Mouse (Mus musculus): ENCODE measurements around the gene Hmg20b. TPM values are rescaled to one million over a fixed set of nuclear protein-coding genes. Genes with fewer than 3 reads are reported as not detected.

Hmg20b gene
- total and polyA plus RNA-seq, 3 experiments, result 7.9 to 39.6 (median 18.7) TPM

DNA sequence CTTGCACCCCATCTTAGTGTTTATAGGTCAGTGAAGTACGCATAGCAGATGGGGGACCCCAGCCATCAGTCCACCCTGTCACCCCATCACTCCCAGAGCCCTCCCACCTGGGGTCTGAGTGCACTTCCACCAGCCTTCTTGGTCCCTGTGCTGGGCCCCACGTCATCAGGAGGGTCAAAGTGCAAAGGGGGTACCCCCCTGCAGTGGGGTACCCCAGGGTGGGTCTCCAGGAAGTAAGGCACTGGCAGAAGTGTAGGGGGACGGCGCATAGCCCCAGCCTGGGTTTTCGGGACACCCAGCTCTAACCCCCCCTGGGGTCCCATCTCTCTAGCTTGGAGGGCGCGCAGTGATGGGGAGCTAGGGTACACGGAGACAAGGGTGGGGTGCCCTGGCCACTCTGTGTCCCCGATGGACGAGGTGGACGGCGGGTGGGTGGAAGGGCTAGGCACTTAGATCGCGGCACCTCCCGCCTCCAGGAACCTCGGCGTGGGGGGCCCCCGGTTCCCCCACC, 49.6 kb upstream of the Hmg20b start:
- no peak overlapping the region for H3K4me3 ChIP-seq (replicated peaks in 1 of 3; ENCODE audit: low read depth in 2 of 3, low read length in 2 of 3, poor library complexity in 1 of 3)
- H3K36me3 ChIP-seq (replicated peaks in 1 of 2; ENCODE audit: control insufficient read depth in 1 of 2, insufficient read depth in 1 of 2, low read length in 1 of 2), result peaks cover 51 to 63% of the 10 kb centered on the region in 2 experiments
- H3K4me2 ChIP-seq (ENCODE audit: insufficient read depth, low read depth, poor library complexity, severe bottlenecking), result no peak overlapping the region
- no peak overlapping the region for H3K27ac ChIP-seq (ENCODE audit: insufficient read depth, low read depth)
- no peaks in the 10 kb centered on the region for H3K79me2 ChIP-seq (replicated peaks; ENCODE audit: control insufficient read depth, extremely low read depth, insufficient read depth, poor library complexity, severe bottlenecking)
- no peaks in the 10 kb centered on the region for H3K9me3 ChIP-seq (replicated peaks; ENCODE audit: low read length)
- H3K4me1 ChIP-seq (ENCODE audit: control insufficient read depth in 1 of 2, insufficient read depth in 2 of 2), result peaks cover 0 to 6% of the 10 kb centered on the region in 2 experiments; a peak in 1 of 4 replicates
- no peak for TF ChIP-seq SIN3A (IDR thresholded peaks at IDR 0.05; ENCODE audit: low read length)
- no peaks in the 10 kb centered on the region for H3K27me3 ChIP-seq (replicated peaks)
- in situ Hi-C loops (cut with MboI; ENCODE audit: low pct_ligation_motif_present, low pct_unique_long_range_greater_than_20kb, low sequenced_read_pairs) (no loop called here), dilution Hi-C loops (cut with MboI; ENCODE audit: extremely low pct_ligation_motif_present, extremely low pct_unique_long_range_greater_than_20kb, low sequenced_read_pairs) (no loop called here)
- no peak for DNase-seq (ENCODE audit: extremely low read depth)
- H3K9ac ChIP-seq (ENCODE audit: insufficient read depth, low read depth), result no peak overlapping the region

GRCm38 (mm10) chr10:81399296-81399695, 49.0 kb upstream of the Hmg20b start:
- in situ Hi-C loops (cut with MboI; ENCODE audit: low pct_ligation_motif_present, low pct_unique_long_range_greater_than_20kb, low sequenced_read_pairs), result no loop called here
- TF ChIP-seq RCOR1 (conservative IDR thresholded peaks at IDR 0.05; ENCODE audit: low read depth, low read length) (no peak), BHLHE40 (IDR thresholded peaks at IDR 0.05; ENCODE audit: low read depth, low read length) (no peak), UBTF (IDR thresholded peaks at IDR 0.05; ENCODE audit: low read depth, low read length) (no peak), PAX5 (IDR thresholded peaks at IDR 0.05; ENCODE audit: low read length) (no peak), ZKSCAN1 (IDR thresholded peaks at IDR 0.05; ENCODE audit: borderline replicate concordance, low read depth, low read length) (no peak)
- no peak overlapping the region for H3K4me2 ChIP-seq (ENCODE audit: insufficient read depth, low read depth, poor library complexity, severe bottlenecking)
- peaks cover 46 to 61% of the 10 kb centered on the region in 2 experiments for H3K36me3 ChIP-seq (replicated peaks in 1 of 2; ENCODE audit: control insufficient read depth in 1 of 2, insufficient read depth in 1 of 2, low read length in 1 of 2)
- no peak overlapping the region for H3K9ac ChIP-seq (ENCODE audit: insufficient read depth, low read depth)
- no peak overlapping the region for H3K4me3 ChIP-seq (replicated peaks in 1 of 3; ENCODE audit: low read depth in 2 of 3, low read length in 2 of 3, poor library complexity in 1 of 3)
- H3K9me3 ChIP-seq (replicated peaks; ENCODE audit: low read length), result no peaks in the 10 kb centered on the region
- H3K4me1 ChIP-seq (ENCODE audit: control insufficient read depth in 1 of 2, insufficient read depth in 2 of 2), result peaks cover 0 to 6% of the 10 kb centered on the region in 2 experiments; a peak in 1 of 4 replicates
- H3K79me2 ChIP-seq (replicated peaks; ENCODE audit: control insufficient read depth, extremely low read depth, insufficient read depth, poor library complexity, severe bottlenecking), result no peaks in the 10 kb centered on the region
- H3K27ac ChIP-seq (ENCODE audit: insufficient read depth, low read depth), result no peak overlapping the region
- DNase-seq (ENCODE audit: extremely low read depth), result no peak
- H3K27me3 ChIP-seq (replicated peaks), result no peaks in the 10 kb centered on the region
- dilution Hi-C loops (cut with MboI; ENCODE audit: extremely low pct_ligation_motif_present, extremely low pct_unique_long_range_greater_than_20kb, low sequenced_read_pairs), result no loop called here

DNA sequence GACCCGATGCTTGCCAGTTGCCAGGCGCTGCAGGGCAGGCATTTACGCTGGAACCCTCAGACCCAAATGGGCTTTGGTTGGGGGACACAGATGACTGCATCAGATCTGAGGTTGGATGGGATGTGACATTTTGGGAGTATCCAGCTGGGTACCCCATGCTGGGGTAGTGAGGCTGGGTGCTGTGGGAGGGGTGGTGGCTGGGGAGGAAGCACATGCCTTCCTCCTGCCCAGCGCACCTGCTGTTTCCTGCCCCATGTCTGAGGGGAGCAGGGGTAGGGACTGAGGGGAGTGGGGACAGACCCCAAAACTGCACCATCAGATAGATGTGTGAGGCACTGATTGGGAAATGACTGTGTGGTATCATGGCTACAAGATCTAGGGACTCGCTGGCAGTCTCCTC, 46.5 kb upstream of the Hmg20b start:
- Histone ChIP-seq H3K27me3 (replicated peaks) (no peaks in the 10 kb centered on the region), H3K36me3 (replicated peaks in 1 of 2; ENCODE audit: control insufficient read depth in 1 of 2, insufficient read depth in 1 of 2, low read length in 1 of 2) (peaks cover 34 to 49% of the 10 kb centered on the region in 2 experiments), H3K27ac (ENCODE audit: insufficient read depth, low read depth) (no peak overlapping the region), H3K4me1 (ENCODE audit: control insufficient read depth in 1 of 2, insufficient read depth in 2 of 2) (peaks cover 0 to 1% of the 10 kb centered on the region in 2 experiments; a peak in 1 of 4 replicates), H3K4me3 (replicated peaks in 1 of 3; ENCODE audit: low read depth in 2 of 3, low read length in 2 of 3, poor library complexity in 1 of 3) (no peak overlapping the region), H3K9ac (ENCODE audit: insufficient read depth, low read depth) (no peak overlapping the region), H3K4me2 (ENCODE audit: insufficient read depth, low read depth, poor library complexity, severe bottlenecking) (no peak overlapping the region), H3K9me3 (replicated peaks; ENCODE audit: low read length) (no peaks in the 10 kb centered on the region), H3K79me2 (replicated peaks; ENCODE audit: control insufficient read depth, extremely low read depth, insufficient read depth, poor library complexity, severe bottlenecking) (no peaks in the 10 kb centered on the region)
- dilution Hi-C loops (cut with MboI; ENCODE audit: extremely low pct_ligation_motif_present, extremely low pct_unique_long_range_greater_than_20kb, low sequenced_read_pairs), result no loop called here
- TF ChIP-seq ZKSCAN1 (IDR thresholded peaks at IDR 0.05; ENCODE audit: borderline replicate concordance, low read depth, low read length) (no peak), E2F4 (IDR thresholded peaks at IDR 0.05; ENCODE audit: insufficient replicate concordance, low read depth, low read length) (no peak), MYC (IDR thresholded peaks at IDR 0.05; ENCODE audit: low read depth, low read length) (no peak), GABPA (IDR thresholded peaks at IDR 0.05; ENCODE audit: insufficient replicate concordance, low read depth, low read length) (no peak)
- in situ Hi-C loops (cut with MboI; ENCODE audit: low pct_ligation_motif_present, low pct_unique_long_range_greater_than_20kb, low sequenced_read_pairs), result no loop called here
- DNase-seq (ENCODE audit: extremely low read depth), result no peak
